Mouse (Mus musculus) adrenal gland, postnatal 36 days (tissue): ENCODE results near the gene Akt3. TPM values are rescaled to one million over a fixed set of nuclear protein-coding genes. Genes with fewer than 3 reads are reported as not detected.

ENCODE experiments used
- DNase-seq, 2 experiments: peaks; one replicate each; pipeline ENCODE4 v3.0.0; 2021; ENCODE audit warnings: mixed read lengths in 1 of 2
- long read RNA-seq, 2 experiments: library from polyadenylated mRNA; stranded (forward); transcript quantifications; one replicate each; pipeline ENCODE4 v2.0.0; 2021; ENCODE audit warnings: borderline sequencing depth in 2 of 2
- total RNA-seq, 2 experiments: library from RNA; stranded (reverse); gene quantifications; 2 replicates each; pipeline ENCODE4 v1.2.3; 2021

Gene Akt3
- 10 to 100 TPM; 28.3 to 29.6 TPM for total RNA-seq
- long read RNA-seq, experiment 1, partial matches to known transcripts: 0 of 2 reads
- long read RNA-seq, experiment 1, other reads (novel, unspliced or antisense): 2 of 2 reads
- long read RNA-seq, experiment 2, full-length matches to known transcripts: 1 of 1 reads
- long read RNA-seq, experiment 2, partial matches to known transcripts: 0 of 1 reads
- long read RNA-seq, experiment 2, other reads (novel, unspliced or antisense): 0 of 1 reads

GRCm38 (mm10) chr1:177258034-177258342, at the start of gene Akt3:
Gene Akt3, minus strand, starts transcription at chr1:177258203.
- DNase-seq: no peak

- no peak for DNase-seq
These were observed 49.5 kb upstream of the Akt3 start for GRCm38 (mm10) chr1:177307549-177307948.

GRCm38 (mm10) chr1:177298231-177298630, 40.2 kb upstream of the Akt3 start:
- no peak for DNase-seq

- no peak for DNase-seq
These were observed 28.8 kb upstream of the Akt3 start for GRCm38 (mm10) chr1:177286764-177287163.

GRCm38 (mm10) chr1:177281925-177282324, 23.9 kb upstream of the Akt3 start:
- DNase-seq: no peak

GRCm38 (mm10) chr1:177277361-177277760, 19.4 kb upstream of the Akt3 start:
- DNase-seq: no peak

- no peak for DNase-seq
These were observed 9.6 kb upstream of the Akt3 start for GRCm38 (mm10) chr1:177267645-177268044.

GRCm38 (mm10) chr1:177262926-177263325, 4.9 kb upstream of the Akt3 start:
- no peak for DNase-seq

- DNase-seq: no peak
These were observed 2.8 kb upstream of the Akt3 start for GRCm38 (mm10) chr1:177260796-177261195.

GRCm38 (mm10) chr1:177259038-177259600, 1.1 kb upstream of the Akt3 start:
- no peak for DNase-seq

GRCm38 (mm10) chr1:177258343-177259037, 487 bp upstream of the Akt3 start:
- DNase-seq: peak; percentile 86 to 89

GRCm38 (mm10) chr1:177257178-177258033, 597 bp downstream of the Akt3 start:
- DNase-seq: peak; percentile 67 to 72

- peak; percentile 17 to 27 for DNase-seq
These were observed 9.4 kb downstream of the Akt3 start for GRCm38 (mm10) chr1:177248638-177249037.

- no peak for DNase-seq
These were observed 19.6 kb downstream of the Akt3 start for GRCm38 (mm10) chr1:177238368-177238767.

GRCm38 (mm10) chr1:177236695-177237094, 21.3 kb downstream of the Akt3 start:
- DNase-seq: no peak

GRCm38 (mm10) chr1:177236249-177236648, 21.8 kb downstream of the Akt3 start:
- DNase-seq: no peak

- no peak for DNase-seq
These were observed 23.5 kb downstream of the Akt3 start for GRCm38 (mm10) chr1:177234462-177234861.

GRCm38 (mm10) chr1:177231122-177231521, 26.9 kb downstream of the Akt3 start:
- no peak for DNase-seq

GRCm38 (mm10) chr1:177198978-177199377, 59.0 kb downstream of the Akt3 start:
- no peak for DNase-seq

GRCm38 (mm10) chr1:177195224-177195623, 62.8 kb downstream of the Akt3 start:
- DNase-seq: no peak

- no peak for DNase-seq
These were observed 63.7 kb downstream of the Akt3 start for GRCm38 (mm10) chr1:177194324-177194723.

- DNase-seq: no peak
These were observed 66.4 kb downstream of the Akt3 start for GRCm38 (mm10) chr1:177191623-177192022.

GRCm38 (mm10) chr1:177190358-177190757, 67.6 kb downstream of the Akt3 start:
- no peak for DNase-seq
